Mouse (Mus musculus) lung, embryonic 14.5 days (tissue): ENCODE measurements at regions not wholly inside any gene's neighbourhood (a gene's known extent, or its start where the extent isn't known, plus 50 kb on each side); places are given as distances from the start of the nearest gene placed in this dataset.

Source experiments
- ATAC-seq: fragments of 200-750 bp; cut with Nextera tagmentation; 2 replicates; pipeline ENCODE4 v1.8.0; 2017; ENCODE audit warnings: mild to moderate bottlenecking, moderate TSS enrichment, moderate library complexity; ENCODE audit not compliant: insufficient read depth
- DNase-seq: peaks from one replicate; pipeline ENCODE4 v3.0.0-alpha.2; 2015
- H3K27ac ChIP-seq: fragments of 300-500 bp; sonication (generic); 2 replicates; pipeline ENCODE4 v1.5.1; 2014; ENCODE audit warnings: low read depth, mild to moderate bottlenecking, moderate library complexity
- H3K27me3 ChIP-seq: fragments of 300-500 bp; sonication (generic); 2 replicates; pipeline ENCODE4 v1.6.1; 2014; ENCODE audit warnings: low read length, control low read depth; ENCODE audit not compliant: insufficient read depth
- H3K36me3 ChIP-seq: fragments of 300-500 bp; sonication (generic); 2 replicates; pipeline ENCODE4 v1.6.1; 2014; ENCODE audit warnings: control low read depth; ENCODE audit not compliant: insufficient read depth
- H3K4me1 ChIP-seq: fragments of 300-500 bp; sonication (generic); 2 replicates; pipeline ENCODE4 v1.6.1; 2014; ENCODE audit warnings: antibody characterized with exemption, control low read depth; ENCODE audit not compliant: insufficient read depth
- H3K4me2 ChIP-seq: fragments of 300-500 bp; sonication (generic); 2 replicates; pipeline ENCODE4 v1.6.1; 2014; ENCODE audit warnings: mild to moderate bottlenecking
- H3K4me3 ChIP-seq: fragments of 300-500 bp; sonication (generic); 2 replicates; pipeline ENCODE4 v1.5.1; 2014; ENCODE audit warnings: low read depth, low read length
- H3K9ac ChIP-seq: fragments of 300-500 bp; sonication (generic); 2 replicates; pipeline ENCODE4 v1.6.1; 2014
- H3K9me3 ChIP-seq: fragments of 300-500 bp; sonication (generic); 2 replicates; pipeline ENCODE4 v1.6.1; 2016; ENCODE audit warnings: low read depth, low read length, control low read depth
- CTCF ChIP-seq: IDR thresholded peaks from 2 replicates; pipeline ENCODE4 v1.5.1; 2016; ENCODE audit warnings: antibody characterized with exemption, low read depth
- WGBS: fragments of 180-500 bp; shearing (Covaris S2); extraction: QIAGEN DNeasy Blood & Tissue Kit; methylation state at CpG from one replicate; pipeline ENCODE4 v1.1.7; 2014; 5-methylcytosine and 5-hydroxymethylcytosine counted together

GRCm38 (mm10) chr10:92336949-92337348 lies 385.3 kb downstream of the Nedd1 start:
- no peak overlapping the region for H3K9ac ChIP-seq
- no peak for ATAC-seq
- DNase-seq, result no peak
- no peaks in the 10 kb centered on the region for H3K36me3 ChIP-seq
- TF ChIP-seq CTCF, result no peak
- WGBS, result 84% methylated on average over 2 of the region's 2 CpGs
- H3K4me2 ChIP-seq, result no peak overlapping the region
- no peak overlapping the region for H3K4me3 ChIP-seq
- H3K27me3 ChIP-seq, result no peaks in the 10 kb centered on the region
- H3K27ac ChIP-seq, result no peak overlapping the region
- no peaks in the 10 kb centered on the region for H3K9me3 ChIP-seq
- no peaks in the 10 kb centered on the region for H3K4me1 ChIP-seq

DNA sequence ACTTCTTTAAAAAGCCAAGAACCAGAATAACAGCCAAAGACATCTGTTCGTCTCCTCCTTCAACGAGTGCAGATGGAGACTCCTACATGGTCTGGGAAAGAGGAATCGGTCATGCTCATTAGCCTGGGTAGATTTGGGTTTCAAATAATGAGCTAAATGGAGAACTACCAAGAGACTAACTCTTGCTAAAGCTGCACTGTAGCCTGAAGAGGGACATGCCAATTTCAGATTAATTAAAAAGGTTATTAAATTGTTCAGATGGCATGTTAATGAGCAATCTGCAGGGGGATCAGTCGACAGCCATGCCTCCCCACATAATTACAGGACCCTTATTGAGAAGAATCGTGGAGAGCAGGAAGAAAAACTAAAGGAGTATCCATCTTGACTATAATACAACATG lies 386.1 kb downstream of the Nedd1 start:
- Histone ChIP-seq H3K4me2 (no peak overlapping the region), H3K27me3 (no peaks in the 10 kb centered on the region), H3K9ac (no peak overlapping the region), H3K36me3 (no peaks in the 10 kb centered on the region), H3K9me3 (no peaks in the 10 kb centered on the region), H3K4me3 (no peak overlapping the region), H3K4me1 (no peaks in the 10 kb centered on the region), H3K27ac (no peak overlapping the region)
- 82% methylated on average over 5 of the region's 5 CpGs for WGBS
- no peak for TF ChIP-seq CTCF
- DNase-seq, result no peak
- ATAC-seq, result no peak

- no peak for ATAC-seq
- H3K27me3 ChIP-seq, result no peaks in the 10 kb centered on the region
- H3K4me3 ChIP-seq, result no peak overlapping the region
- no peaks in the 10 kb centered on the region for H3K36me3 ChIP-seq
- no peaks in the 10 kb centered on the region for H3K9me3 ChIP-seq
- TF ChIP-seq CTCF, result no peak
- H3K4me1 ChIP-seq, result no peaks in the 10 kb centered on the region
- no peak overlapping the region for H3K9ac ChIP-seq
- peak; percentile 19 for DNase-seq
- 61% methylated on average over 5 of the region's 5 CpGs for WGBS
- no peak overlapping the region for H3K4me2 ChIP-seq
- H3K27ac ChIP-seq, result no peak overlapping the region
Measured at GRCm38 (mm10) chr10:92335141-92335540, 387.1 kb downstream of the Nedd1 start.

- Histone ChIP-seq H3K9me3 (no peaks in the 10 kb centered on the region), H3K4me3 (no peak overlapping the region), H3K4me1 (no peaks in the 10 kb centered on the region), H3K9ac (no peak overlapping the region), H3K36me3 (no peaks in the 10 kb centered on the region), H3K27me3 (no peaks in the 10 kb centered on the region), H3K27ac (no peak overlapping the region), H3K4me2 (no peak overlapping the region)
- DNase-seq, result peak; percentile 21
- WGBS, result 32% methylated on average over 6 of the region's 6 CpGs
- TF ChIP-seq CTCF, result no peak
- no peak for ATAC-seq
Measured at GRCm38 (mm10) chr10:92333869-92334268, 388.4 kb downstream of the Nedd1 start.

DNA sequence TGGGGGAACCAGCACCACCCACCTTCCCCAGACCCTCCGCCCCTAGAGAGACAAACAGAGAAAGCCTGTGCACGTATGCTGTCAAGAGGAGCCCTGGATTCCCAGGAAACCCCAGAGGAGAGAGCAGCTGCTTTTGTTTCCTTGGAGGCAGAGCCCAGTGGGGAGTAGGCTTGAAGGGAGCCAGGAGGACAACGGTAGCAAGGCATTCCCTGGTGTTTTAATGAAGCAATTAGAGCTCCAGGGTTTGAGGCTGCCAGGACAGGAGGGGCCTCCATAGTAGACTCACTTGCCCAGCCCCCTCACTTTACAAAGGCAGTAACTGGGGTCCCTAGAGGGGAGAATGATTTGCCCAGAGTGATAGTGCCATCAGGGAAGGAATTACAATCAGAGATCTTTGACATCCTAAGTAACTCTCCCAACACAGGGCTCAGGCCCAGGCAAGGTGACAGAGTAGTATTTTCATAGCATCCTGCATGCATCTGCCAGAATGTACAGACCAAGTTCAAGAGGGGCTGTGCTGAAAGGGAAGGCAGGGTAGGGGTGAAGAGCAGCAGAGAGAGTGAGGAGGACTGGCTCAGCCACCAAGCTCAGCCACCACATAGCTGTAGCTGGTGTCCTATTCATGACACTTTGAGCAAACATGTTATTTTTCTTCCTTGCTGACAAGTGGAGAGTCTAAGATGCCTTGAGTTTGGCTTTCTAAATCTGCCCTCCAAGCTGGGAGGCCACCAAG lies 389.0 kb downstream of the Nedd1 start:
- H3K27me3 ChIP-seq, result no peaks in the 10 kb centered on the region
- H3K4me2 ChIP-seq, result no peak overlapping the region
- ATAC-seq, result peak; percentile 73
- H3K4me1 ChIP-seq, result no peaks in the 10 kb centered on the region
- 0 out of 2 replicates have a peak overlapping the region, but pooled peaks have one; percentile 27 for H3K27ac ChIP-seq
- no peak for TF ChIP-seq CTCF
- no peak overlapping the region for H3K4me3 ChIP-seq
- H3K9me3 ChIP-seq, result no peaks in the 10 kb centered on the region
- H3K36me3 ChIP-seq, result no peaks in the 10 kb centered on the region
- WGBS, result 23% methylated on average over 3 of the region's 3 CpGs
- H3K9ac ChIP-seq, result no peak overlapping the region
- DNase-seq, result no peak

DNA sequence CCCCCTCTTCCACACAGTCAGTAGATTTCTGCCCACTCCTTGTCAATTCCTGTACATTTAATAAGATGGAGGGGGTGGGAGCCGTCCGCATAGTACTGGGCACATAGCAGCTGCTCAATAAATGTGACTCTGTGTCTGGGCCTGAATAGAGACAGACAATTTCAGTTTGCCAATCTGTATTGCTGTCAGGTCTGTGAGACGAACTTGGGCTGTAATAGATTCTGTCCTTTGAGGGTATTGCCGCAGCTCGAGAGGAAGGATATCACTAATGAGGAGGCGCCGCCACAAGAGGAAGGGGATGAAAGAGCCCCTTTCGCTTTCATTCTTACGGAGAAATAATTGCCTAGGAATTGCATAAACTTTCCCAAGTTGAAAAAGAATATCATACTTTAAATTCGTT lies 392.1 kb downstream of the Nedd1 start:
- Histone ChIP-seq H3K27me3 (no peaks in the 10 kb centered on the region), H3K27ac (no peak overlapping the region), H3K9ac (no peak overlapping the region), H3K4me3 (no peak overlapping the region), H3K9me3 (no peaks in the 10 kb centered on the region), H3K4me1 (no peaks in the 10 kb centered on the region), H3K36me3 (no peaks in the 10 kb centered on the region), H3K4me2 (no peak overlapping the region)
- DNase-seq (no peak), ATAC-seq (no peak)
- WGBS, result 63% methylated on average over 10 of the region's 10 CpGs
- no peak for TF ChIP-seq CTCF

- ATAC-seq, result no peak
- Histone ChIP-seq H3K9me3 (no peaks in the 10 kb centered on the region), H3K27me3 (no peaks in the 10 kb centered on the region), H3K9ac (no peak overlapping the region), H3K4me3 (no peak overlapping the region), H3K4me1 (no peaks in the 10 kb centered on the region), H3K4me2 (no peak overlapping the region), H3K36me3 (no peaks in the 10 kb centered on the region), H3K27ac (no peak overlapping the region)
- WGBS, result 71% methylated on average over 1 of the region's 1 CpGs
- TF ChIP-seq CTCF, result no peak
- no peak for DNase-seq
Measured at GRCm38 (mm10) chr10:92329661-92330060, 392.6 kb downstream of the Nedd1 start.
